9 mouse cellular contexts compared by ENCODE assay signal in the genomic region with DNA sequence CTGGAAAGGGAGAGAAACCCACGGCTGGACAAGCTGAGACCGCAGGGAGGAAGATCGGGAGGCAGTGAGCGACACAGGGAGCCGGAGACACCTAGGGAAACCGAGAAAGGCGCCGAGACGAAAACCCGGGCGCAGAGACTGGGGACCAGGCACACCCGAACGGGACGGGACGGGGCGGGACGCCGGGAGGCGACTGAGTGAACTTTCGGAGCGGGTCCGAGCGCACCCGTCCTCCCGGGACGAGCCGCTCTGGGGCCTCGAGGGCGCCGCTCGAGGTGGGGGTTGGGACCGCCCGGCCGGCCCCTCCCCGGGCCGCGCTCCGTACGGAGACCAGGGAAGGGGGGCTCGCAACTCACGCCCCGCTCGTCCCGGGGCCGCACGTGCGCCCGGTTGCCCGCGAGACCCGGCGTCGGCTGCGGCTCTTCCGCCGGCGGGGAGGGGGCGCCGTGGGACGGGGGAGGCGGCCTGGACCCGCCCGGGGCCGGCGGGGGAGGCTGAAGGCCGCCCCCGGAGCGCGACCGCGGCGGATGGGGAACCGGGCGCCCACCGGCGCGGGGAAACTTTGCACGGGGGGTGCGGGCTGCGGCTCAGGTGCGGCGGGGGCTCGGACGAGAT. TPM values are rescaled to one million over a fixed set of nuclear protein-coding genes. Genes with fewer than 3 reads are reported as not detected.
DNase-seq lines count a peak whose midpoint lies in the region; ATAC-seq and TF ChIP-seq lines count a peak whose summit lies in the region.
"Had no signal": no experiment of that assay in that cellular context is flagged by ENCODE, and none has a peak within 500 bp of the region (broad histone marks: within the 10 kb centered on the region; RNA-seq: fewer than 3 reads in every experiment).

No protein-coding gene starts in this region.

- no peaks in the 10 kb centered on the region for H3K9me3 ChIP-seq in ES-E14 (ENCODE audit: control insufficient read depth, insufficient read depth, low read depth, low read length)
- H3K9me3 ChIP-seq in embryonic facial prominence, embryonic 14.5 days (ENCODE audit: control insufficient read depth, low read length): no peaks in the 10 kb centered on the region
- no peaks in the 10 kb centered on the region for H3K9me3 ChIP-seq in hindbrain, embryonic 13.5 days
- H3K9me3 ChIP-seq in limb, embryonic 15.5 days: no peaks in the 10 kb centered on the region
- H3K9me3 ChIP-seq in neural tube, embryonic 13.5 days: no peaks in the 10 kb centered on the region

- H3K4me2 ChIP-seq in embryonic facial prominence, embryonic 14.5 days (ENCODE audit: low read depth, low read length): peak overlapping the region; percentile 77
- H3K4me2 ChIP-seq in hindbrain, embryonic 13.5 days: peak overlapping the region; percentile 95
- peak overlapping the region; percentile 70 for H3K4me2 ChIP-seq in limb, embryonic 15.5 days
- H3K4me2 ChIP-seq in neural tube, embryonic 13.5 days: peak overlapping the region; percentile 75

- H3K4me3 ChIP-seq in ES-E14 (ENCODE audit: insufficient read depth in 1 of 2, low read depth in 1 of 2, low read length in 2 of 2, poor library complexity in 1 of 2, severe bottlenecking in 1 of 2): peak overlapping the region; percentile 67 to 96
- peak overlapping the region; percentile 83 for H3K4me3 ChIP-seq in embryonic facial prominence, embryonic 14.5 days (ENCODE audit: low read depth, low read length)
- peak overlapping the region; percentile 88 for H3K4me3 ChIP-seq in hindbrain, embryonic 13.5 days
- H3K4me3 ChIP-seq in limb, embryonic 15.5 days: peak overlapping the region; percentile 79
- peak overlapping the region; percentile 84 for H3K4me3 ChIP-seq in neural tube, embryonic 13.5 days

- peak; percentile 35; the same call in 1 of the 2 replicates for ATAC-seq in embryonic facial prominence, embryonic 14.5 days (ENCODE audit: low read depth)
- peak; percentile 15; the same call in 1 of the 2 replicates for ATAC-seq in hindbrain, embryonic 13.5 days (ENCODE audit: low FRiP score)
- 0 out of 2 replicates have a peak, but pooled peaks have one; percentile 16 for ATAC-seq in limb, embryonic 15.5 days (ENCODE audit: insufficient number of reproducible peaks, low FRiP score, low TSS enrichment, low read depth)
- peak; percentile 25; the same call in 1 of the 2 replicates for ATAC-seq in neural tube, embryonic 13.5 days (ENCODE audit: low read depth)

- no peaks in the 10 kb centered on the region for H3K27me3 ChIP-seq in embryonic facial prominence, embryonic 14.5 days (replicated peaks; ENCODE audit: control insufficient read depth, insufficient read depth, low read length)
- H3K27me3 ChIP-seq in hindbrain, embryonic 13.5 days: no peaks in the 10 kb centered on the region
- no peaks in the 10 kb centered on the region for H3K27me3 ChIP-seq in limb, embryonic 15.5 days
- H3K27me3 ChIP-seq in neural tube, embryonic 13.5 days: no peaks in the 10 kb centered on the region

- peak overlapping the region; percentile 94 for H3K9ac ChIP-seq in ES-E14 (ENCODE audit: insufficient read depth, low read depth, low read length, poor library complexity, severe bottlenecking)
- H3K9ac ChIP-seq in embryonic facial prominence, embryonic 14.5 days (ENCODE audit: low read depth, low read length): peak overlapping the region; percentile 95
- H3K9ac ChIP-seq in hindbrain, embryonic 13.5 days: peak overlapping the region; percentile 98
- peak overlapping the region; percentile 76 for H3K9ac ChIP-seq in limb, embryonic 15.5 days
- peak overlapping the region; percentile 94 for H3K9ac ChIP-seq in neural tube, embryonic 13.5 days

- DNase-seq in gastrocnemius, postnatal 10 days: peak; percentile 59
- no peak for DNase-seq in gastrocnemius, postnatal 25 days
- DNase-seq in ES-E14 (ENCODE audit: low read depth, low spot score): no peak
- DNase-seq in embryonic facial prominence, embryonic 14.5 days (ENCODE audit: low spot score): no peak
- no peak for DNase-seq in spleen, postnatal 36 days (ENCODE audit: low spot score in 2 of 2)

- H3K36me3 ChIP-seq in ES-E14 (ENCODE audit: control insufficient read depth, insufficient read depth, low read length, poor library complexity, severe bottlenecking): peaks cover 11% of the 10 kb centered on the region; the same call in 1 of the 2 replicates
- H3K36me3 ChIP-seq in embryonic facial prominence, embryonic 14.5 days (ENCODE audit: control insufficient read depth, insufficient read depth, low read length): 0 out of 2 replicates have a peak, but pooled peaks cover 6% of the 10 kb centered on the region
- peaks cover 16% of the 10 kb centered on the region for H3K36me3 ChIP-seq in hindbrain, embryonic 13.5 days
- H3K36me3 ChIP-seq in limb, embryonic 15.5 days: no peaks in the 10 kb centered on the region
- peaks cover 11% of the 10 kb centered on the region; the same call in 1 of the 2 replicates for H3K36me3 ChIP-seq in neural tube, embryonic 13.5 days
- H3K36me3 ChIP-seq: G1E had no signal

- 0% methylated on average over 14 of the region's 84 CpGs for WGBS in embryonic facial prominence, embryonic 14.5 days
- WGBS in hindbrain, embryonic 13.5 days: under 1% methylated on average over 42 of the region's 84 CpGs
- WGBS in limb, embryonic 15.5 days: under 1% methylated on average over 69 of the region's 84 CpGs
- under 1% methylated on average over 51 of the region's 84 CpGs for WGBS in neural tube, embryonic 13.5 days

- H3K27ac ChIP-seq in ES-E14 (ENCODE audit: insufficient read depth, low read depth, low read length, poor library complexity, severe bottlenecking): peak overlapping the region; percentile 28
- H3K27ac ChIP-seq in embryonic facial prominence, embryonic 14.5 days (replicated peaks; ENCODE audit: low read depth, low read length): peak overlapping the region; percentile 94
- H3K27ac ChIP-seq in hindbrain, embryonic 13.5 days: peak overlapping the region; percentile 93
- H3K27ac ChIP-seq in limb, embryonic 15.5 days: peak overlapping the region; percentile 89
- H3K27ac ChIP-seq in neural tube, embryonic 13.5 days (replicated peaks): peak overlapping the region; percentile 90

- in situ Hi-C loops in ES-E14 (cut with MboI; ENCODE audit: low sequenced_read_pairs in 2 of 2, unreplicated experiment in 2 of 2): loop anchor here in 1 of 2 experiments (10.0 kb wide), 1 partner anchor 76 kb away; no protein-coding TSS in a partner anchor

- peaks cover 6 to 23% of the 10 kb centered on the region in 2 experiments for H3K4me1 ChIP-seq in ES-E14 (ENCODE audit: control insufficient read depth in 2 of 2, insufficient read depth in 2 of 2, low read length in 2 of 2, poor library complexity in 1 of 2)
- peaks cover 12% of the 10 kb centered on the region; the same call in 1 of the 2 replicates for H3K4me1 ChIP-seq in embryonic facial prominence, embryonic 14.5 days (ENCODE audit: control insufficient read depth, insufficient read depth, low read length)
- peaks cover 64% of the 10 kb centered on the region for H3K4me1 ChIP-seq in hindbrain, embryonic 13.5 days (replicated peaks)
- H3K4me1 ChIP-seq in limb, embryonic 15.5 days: peaks cover 26% of the 10 kb centered on the region
- H3K4me1 ChIP-seq in neural tube, embryonic 13.5 days (replicated peaks): peaks cover 68% of the 10 kb centered on the region

TF ChIP-seq in ES-E14, 5 proteins besides CTCF, POLR2A, EP300 and RAD21:
- TF ChIP-seq ZNF384 (IDR thresholded peaks at IDR 0.05; ENCODE audit: low read depth, low read length) (no peak), ZC3H11A (IDR thresholded peaks at IDR 0.05; ENCODE audit: borderline replicate concordance, low read depth, low read length) (no peak), MAFK (IDR thresholded peaks at IDR 0.05; ENCODE audit: insufficient read depth, low read depth, low read length) (no peak), CHD2 (IDR thresholded peaks at IDR 0.05; ENCODE audit: low read depth, low read length) (no peak), HCFC1 (IDR thresholded peaks at IDR 0.05; ENCODE audit: borderline replicate concordance, insufficient read depth, low read length) (no peak)

RNA-seq across cellular contexts. Expression of gene Ptprf, which starts 0.7 kb away (rescaled TPM):
- 10 to 100 TPM; 15.9 to 21.0 TPM for total RNA-seq in gastrocnemius, postnatal 10 days (2021)
- 1 to 10 TPM; 3.7 to 4.8 TPM for total RNA-seq in gastrocnemius, postnatal 25 days (2021)
- 226 and 491 TPM in 2 replicates for total RNA-seq in ES-E14 (2012; rRNA removed)
- 59.8 and 66.8 TPM in 2 replicates for polyA plus RNA-seq in embryonic facial prominence, embryonic 14.5 days (2014; fragmentation: Nextera tagmentation; extraction: Ambion mirVana)
- 79.7 and 82.0 TPM in 2 replicates for polyA plus RNA-seq in hindbrain, embryonic 13.5 days (2015; fragmentation: Nextera tagmentation; extraction: Ambion mirVana)
- polyA plus RNA-seq in limb, embryonic 15.5 days (2015; fragmentation: Nextera tagmentation; extraction: Ambion mirVana): 66.4 and 82.7 TPM in 2 replicates
- polyA plus RNA-seq in neural tube, embryonic 13.5 days (2015; fragmentation: Nextera tagmentation; extraction: Ambion mirVana): 81.1 and 82.2 TPM in 2 replicates
- polyA plus RNA-seq: G1E had no signal

Comparison
In these comparisons a context has a peak if more than half of its experiments do, and no peak if none do; other contexts are left out.
1. H3K27ac ChIP-seq: peak in every context shown above with its lines; median percentile 94 in embryonic facial prominence, embryonic 14.5 days; 93 in hindbrain, embryonic 13.5 days; 90 in neural tube, embryonic 13.5 days; 89 in limb, embryonic 15.5 days; 28 in ES-E14.